Comparison of ENCODE assay signal across 8 mouse cellular contexts in genomic region chr8:26272110-26272509, GRCm38 (mm10).
A peak's percentile ranks its signal among the peaks of the same experiment; 100 is the strongest.
DNase-seq lines count a peak whose midpoint lies in the region; ATAC-seq and TF ChIP-seq lines count a peak whose summit lies in the region.

No protein-coding gene starts in this region.

- no peaks in the 10 kb centered on the region for H3K27me3 ChIP-seq in small intestine, adult 2 months (ENCODE audit: control insufficient read depth, insufficient read depth, low read length)

- no peak for ATAC-seq in monocyte, adult 5-6 weeks (replicated peaks; ENCODE audit: insufficient number of reproducible peaks, low FRiP score, low TSS enrichment, poor library complexity, severe bottlenecking)

- TF ChIP-seq CTCF in small intestine, adult 2 months (IDR thresholded peaks at IDR 0.05; ENCODE audit: extremely low read depth, insufficient read length, insufficient replicate concordance, low read depth, low read length), result peak; percentile 56; the same call in 1 of the 2 replicates

- no peaks in the 10 kb centered on the region for H3K4me1 ChIP-seq in small intestine, adult 2 months (ENCODE audit: control insufficient read depth, insufficient read depth, insufficient read length, low read length)

- no peak overlapping the region for H3K4me3 ChIP-seq in small intestine, adult 2 months (ENCODE audit: low read depth, low read length)

- no peaks in the 10 kb centered on the region for H3K36me3 ChIP-seq in small intestine, adult 2 months (ENCODE audit: control insufficient read depth, insufficient read depth, low read length)

- 39% methylated on average over 4 of the region's 4 CpGs for WGBS in small intestine, adult 2 months

- H3K27ac ChIP-seq in small intestine, adult 2 months (ENCODE audit: insufficient read depth, low read depth, low read length), result no peak overlapping the region

- no peak for TF ChIP-seq POLR2A in small intestine, adult 2 months (IDR thresholded peaks at IDR 0.05; ENCODE audit: low read depth, low read length)

- DNase-seq in heart, postnatal 4 days, result peak; percentile 20
- DNase-seq in heart, adult 9 months (ENCODE audit: low spot score in 2 of 2), result no peak
- DNase-seq in thymus, postnatal 0 days (ENCODE audit: low spot score), result peak; percentile 11
- DNase-seq in thymus, postnatal 14 days, result no peak
- DNase-seq in embryo, embryonic 10.5 days (ENCODE audit: low spot score), result peak; percentile 76
- no peak for DNase-seq in T-cell, adult 2 months (ENCODE audit: low spot score)

Comparison
In these comparisons a context has a peak if more than half of its experiments do, and no peak if none do; other contexts are left out.
1. DNase-seq: peak in heart, postnatal 4 days (single experiment), thymus, postnatal 0 days (single experiment) and embryo, embryonic 10.5 days (single experiment); none in heart, adult 9 months (0 of 2), thymus, postnatal 14 days (single experiment) and T-cell, adult 2 months (single experiment).